Comparison of ENCODE assay signal across 1 mouse cellular context in the genomic region with DNA sequence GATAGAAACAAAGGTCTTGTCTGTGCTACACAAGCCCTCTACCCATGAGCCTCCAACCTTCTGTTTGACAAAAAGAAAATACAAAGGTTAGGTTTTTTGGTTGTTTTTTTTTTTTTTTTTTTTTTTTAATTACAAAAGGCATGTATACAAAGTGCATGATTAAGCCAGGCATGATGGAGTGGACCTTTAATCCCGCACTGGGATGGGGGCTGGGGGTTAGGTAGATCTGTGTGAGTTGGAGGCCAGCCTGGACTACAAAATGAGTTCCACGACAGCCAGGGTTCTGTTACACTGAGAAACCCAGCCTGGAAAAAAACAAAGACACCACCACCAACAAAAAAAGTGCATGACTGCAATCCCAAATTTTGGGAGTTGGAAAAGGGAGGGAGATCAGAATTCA.
A peak's percentile ranks its signal among the peaks of the same experiment; 100 is the strongest.
TF ChIP-seq lines count a peak whose summit lies in the region.

No protein-coding gene starts in this region.

TF ChIP-seq in CH12.LX, 34 proteins besides CTCF, POLR2A, EP300 and RAD21 (continued from another document):
- TF ChIP-seq JUN (IDR thresholded peaks at IDR 0.05; ENCODE audit: insufficient read depth, low read depth, low read length) (no peak), TCF12 (IDR thresholded peaks at IDR 0.05; ENCODE audit: low read depth, low read length) (no peak), ZNF384 (IDR thresholded peaks at IDR 0.05; ENCODE audit: low read depth, low read length) (0 out of 2 replicates have a peak, but pooled peaks have one; percentile 6), MYC (IDR thresholded peaks at IDR 0.05; ENCODE audit: low read depth, low read length) (no peak), USF1 (IDR thresholded peaks at IDR 0.05; ENCODE audit: low read depth, low read length) (no peak)
TF ChIP-seq in CH12.LX: peak in this region for 1.
